Comparison of ENCODE assay signal across 14 mouse cellular contexts in the genomic region with DNA sequence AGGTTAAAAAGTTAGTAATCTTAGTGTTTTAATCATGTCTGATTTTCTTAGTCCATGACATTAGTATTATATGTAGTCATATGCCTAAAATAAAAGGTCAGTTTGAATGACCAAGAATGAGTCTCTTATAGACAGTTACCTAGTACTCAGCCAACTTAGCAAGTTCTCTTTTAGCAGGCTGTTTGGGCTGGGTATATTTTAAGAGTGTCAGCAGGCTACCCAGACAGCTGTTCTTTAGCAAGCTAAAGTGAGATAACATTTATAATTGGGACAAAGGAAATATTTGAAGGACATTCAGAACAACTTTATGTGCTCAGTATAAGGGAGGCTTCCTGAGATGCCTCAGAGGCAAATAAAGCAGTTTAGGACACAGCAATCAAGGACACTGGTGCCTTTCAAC.
"Had no signal": no experiment of that assay in that cellular context is flagged by ENCODE, and none has a peak within 500 bp of the region (broad histone marks: within the 10 kb centered on the region; RNA-seq: fewer than 3 reads in every experiment).

No protein-coding gene starts in this region.

- H3K9ac ChIP-seq: limb, embryonic 15.5 days; liver, embryonic 12.5 days; lung, embryonic 14.5 days; neural tube, embryonic 12.5 days had no signal

- H3K36me3 ChIP-seq: limb, embryonic 15.5 days; liver, embryonic 12.5 days; neural tube, embryonic 12.5 days had no signal

- DNase-seq: kidney, postnatal 14 days; layer of hippocampus, postnatal 36 days; lung, embryonic 14.5 days; lung, postnatal 10 days; lung, postnatal 4 days; midbrain, embryonic 14.5 days; right cerebral cortex, postnatal 4 days; spleen, adult 18-20 months; thymus, adult 18-20 months; thymus, postnatal 14 days had no signal

- H3K4me1 ChIP-seq: limb, embryonic 15.5 days; liver, embryonic 12.5 days; midbrain, embryonic 10.5 days; neural tube, embryonic 12.5 days had no signal

- H3K4me2 ChIP-seq: limb, embryonic 15.5 days; liver, embryonic 12.5 days; lung, embryonic 14.5 days; neural tube, embryonic 12.5 days had no signal

- H3K27ac ChIP-seq: limb, embryonic 15.5 days; liver, embryonic 12.5 days; midbrain, embryonic 10.5 days; neural tube, embryonic 12.5 days had no signal

- H3K27me3 ChIP-seq: limb, embryonic 15.5 days; liver, embryonic 12.5 days; neural tube, embryonic 12.5 days had no signal

- H3K4me3 ChIP-seq: limb, embryonic 15.5 days; liver, embryonic 12.5 days; midbrain, embryonic 10.5 days; neural tube, embryonic 12.5 days had no signal
